Mouse (Mus musculus) E14TG2a.4 (cell line): Measurements from ENCODE around the gene Fut4.
"Not testable (repeated sequence)": the region's sequence is repeated elsewhere in the genome, so short reads cannot be mapped to it uniquely, and the experiment has no call there.

Experiments
- H3K27me3 ChIP-seq: 2 replicates; pipeline ENCODE4 v1.6.1; 2014; ENCODE audit warnings: low read length, control low read depth; ENCODE audit not compliant: insufficient read depth
- H3K36me3 ChIP-seq: 2 replicates; pipeline ENCODE4 v1.6.1; 2014; ENCODE audit warnings: low read length, control low read depth; ENCODE audit not compliant: insufficient read depth
- H3K4me1 ChIP-seq: replicated peaks from 2 replicates; pipeline ENCODE4 v1.6.1; 2014; ENCODE audit warnings: low read depth, low read length, control low read depth
- H3K4me3 ChIP-seq: replicated peaks from 2 replicates; pipeline ENCODE4 v1.5.1; 2014; ENCODE audit warnings: mild to moderate bottlenecking, low read length
- H3K9me3 ChIP-seq: 2 replicates; pipeline ENCODE4 v1.6.1; 2014; ENCODE audit warnings: low read length, control low read depth
- CTCF ChIP-seq: conservative IDR thresholded peaks from 2 replicates; pipeline ENCODE4 v1.5.1; 2014; ENCODE audit warnings: low read length
- NANOG ChIP-seq: IDR thresholded peaks from 2 replicates; pipeline ENCODE4 v1.6.1; 2014; ENCODE audit warnings: borderline replicate concordance, low read length, mixed read lengths
- POU5F1 ChIP-seq: IDR thresholded peaks from 2 replicates; pipeline ENCODE4 v1.6.1; 2014; ENCODE audit warnings: low read length, borderline replicate concordance

Fut4 gene

GRCm38 (mm10) chr9:14717689-14718331, 34.4 kb downstream of the Fut4 start:
- no peaks in the 10 kb centered on the region for H3K9me3 ChIP-seq
- H3K4me1 ChIP-seq = peaks cover 6% of the 10 kb centered on the region; the same call in 1 of the 2 replicates
- no peak overlapping the region for H3K4me3 ChIP-seq
- no peaks in the 10 kb centered on the region for H3K36me3 ChIP-seq
- TF ChIP-seq POU5F1 (no peak), CTCF (no peak), NANOG (no peak)
- H3K27me3 ChIP-seq = no peaks in the 10 kb centered on the region

GRCm38 (mm10) chr9:14715258-14715657, 36.9 kb downstream of the Fut4 start:
- Histone ChIP-seq H3K4me3 (no peak overlapping the region), H3K27me3 (no peaks in the 10 kb centered on the region), H3K9me3 (no peaks in the 10 kb centered on the region), H3K4me1 (peaks cover 6% of the 10 kb centered on the region; the same call in 1 of the 2 replicates), H3K36me3 (no peaks in the 10 kb centered on the region)
- no peak for TF ChIP-seq POU5F1
- no peak for TF ChIP-seq CTCF

GRCm38 (mm10) chr9:14710910-14711309, 41.3 kb downstream of the Fut4 start:
- H3K9me3 ChIP-seq = no peaks in the 10 kb centered on the region
- peaks cover under 1% of the 10 kb centered on the region for H3K4me1 ChIP-seq
- H3K4me3 ChIP-seq = no peak overlapping the region
- H3K27me3 ChIP-seq = no peaks in the 10 kb centered on the region
- H3K36me3 ChIP-seq = no peaks in the 10 kb centered on the region
- TF ChIP-seq NANOG = no peak
- TF ChIP-seq CTCF = no peak
- TF ChIP-seq POU5F1 = no peak

- Histone ChIP-seq H3K9me3 (no peaks in the 10 kb centered on the region), H3K4me1 (peaks cover 5% of the 10 kb centered on the region), H3K36me3 (peaks cover 8% of the 10 kb centered on the region), H3K27me3 (no peaks in the 10 kb centered on the region), H3K4me3 (0 out of 2 replicates have a peak overlapping the region, but pooled peaks have one; percentile 24)
- TF ChIP-seq POU5F1 = no peak
- no peak for TF ChIP-seq NANOG
- TF ChIP-seq CTCF = no peak
Measured at GRCm38 (mm10) chr9:14705321-14706162, 46.7 kb downstream of the Fut4 start.

- not testable (repeated sequence) for H3K27me3 ChIP-seq, H3K36me3 ChIP-seq, H3K9me3 ChIP-seq, H3K4me3 ChIP-seq
- peaks cover 19% of the 10 kb centered on the region for H3K4me1 ChIP-seq
Measured at GRCm38 (mm10) chr9:14700795-14701194, 51.4 kb downstream of the Fut4 start.

GRCm38 (mm10) chr9:14699288-14699640, 52.9 kb downstream of the Fut4 start:
- Histone ChIP-seq H3K9me3 (no peaks in the 10 kb centered on the region), H3K36me3 (peaks cover 8% of the 10 kb centered on the region), H3K27me3 (no peaks in the 10 kb centered on the region), H3K4me3 (no peak overlapping the region), H3K4me1 (peaks cover 16% of the 10 kb centered on the region)
- no peak for TF ChIP-seq CTCF
- no peak for TF ChIP-seq POU5F1
- no peak for TF ChIP-seq NANOG

- TF ChIP-seq POU5F1 (no peak), CTCF (peak; percentile 94), NANOG (no peak)
- Histone ChIP-seq H3K27me3 (no peaks in the 10 kb centered on the region), H3K4me3 (no peak overlapping the region), H3K36me3 (peaks cover 8% of the 10 kb centered on the region), H3K4me1 (peaks cover 16% of the 10 kb centered on the region), H3K9me3 (no peaks in the 10 kb centered on the region)
Measured at GRCm38 (mm10) chr9:14698582-14699287, 53.5 kb downstream of the Fut4 start.
